Mouse (Mus musculus) induced T-regulatory cell, adult 2 months (primary cell): Measurements from ENCODE around the gene Dync1i1.
A peak's percentile ranks its signal among the peaks of the same experiment; 100 is the strongest.

Experiments used
- DNase-seq: peaks from one replicate; pipeline ENCODE4 v3.0.0-alpha.2; 2012; ENCODE audit warnings: low read depth

The Dync1i1 gene

GRCm38 (mm10) chr6:5775461-5775860, 50.0 kb downstream of the Dync1i1 start:
- no peak for DNase-seq

- DNase-seq: no peak
These were observed 56.3 kb downstream of the Dync1i1 start for GRCm38 (mm10) chr6:5781752-5782151.

- no peak for DNase-seq
These were observed 58.4 kb downstream of the Dync1i1 start for GRCm38 (mm10) chr6:5783830-5784229.

- no peak for DNase-seq
These were observed 65.2 kb downstream of the Dync1i1 start for GRCm38 (mm10) chr6:5790607-5791006.

GRCm38 (mm10) chr6:5794106-5794753, 68.8 kb downstream of the Dync1i1 start:
- no peak for DNase-seq

- no peak for DNase-seq
These were observed 69.9 kb downstream of the Dync1i1 start for GRCm38 (mm10) chr6:5795314-5795713.

- DNase-seq: peak; percentile 23
These were observed 76.8 kb downstream of the Dync1i1 start for GRCm38 (mm10) chr6:5802124-5802839.

- no peak for DNase-seq
These were observed 77.5 kb downstream of the Dync1i1 start for GRCm38 (mm10) chr6:5802840-5803491.

GRCm38 (mm10) chr6:5808008-5808421, 82.6 kb downstream of the Dync1i1 start:
- DNase-seq: no peak

- no peak for DNase-seq
These were observed 86.6 kb downstream of the Dync1i1 start for GRCm38 (mm10) chr6:5812076-5812475.

GRCm38 (mm10) chr6:5819674-5820073, 94.2 kb downstream of the Dync1i1 start:
- DNase-seq: no peak

- DNase-seq: no peak
These were observed 100.0 kb downstream of the Dync1i1 start for GRCm38 (mm10) chr6:5825461-5825860.

- DNase-seq: no peak
These were observed 101.6 kb downstream of the Dync1i1 start for GRCm38 (mm10) chr6:5827064-5827463.

- no peak for DNase-seq
These were observed 103.1 kb downstream of the Dync1i1 start for GRCm38 (mm10) chr6:5828409-5828974.

- no peak for DNase-seq
These were observed 103.7 kb downstream of the Dync1i1 start for GRCm38 (mm10) chr6:5829148-5829547.

GRCm38 (mm10) chr6:5830717-5831116, 105.3 kb downstream of the Dync1i1 start:
- no peak for DNase-seq

GRCm38 (mm10) chr6:5831233-5831632, 105.8 kb downstream of the Dync1i1 start:
- DNase-seq: no peak

- no peak for DNase-seq
These were observed 107.4 kb downstream of the Dync1i1 start for GRCm38 (mm10) chr6:5832838-5833237.

- DNase-seq: no peak
These were observed 117.0 kb downstream of the Dync1i1 start for GRCm38 (mm10) chr6:5842466-5842865.

GRCm38 (mm10) chr6:5846154-5846553, 120.7 kb downstream of the Dync1i1 start:
- no peak for DNase-seq

- no peak for DNase-seq
These were observed 128.8 kb downstream of the Dync1i1 start for GRCm38 (mm10) chr6:5854048-5854836.

GRCm38 (mm10) chr6:5855526-5855925, 130.1 kb downstream of the Dync1i1 start:
- no peak for DNase-seq
